Mouse (Mus musculus): Measurements from ENCODE around the gene Adipoq.

Adipoq gene

GRCm38 (mm10) chr16:23146280-23146679 is at the start of gene Adipoq:
Gene Adipoq, plus strand, starts transcription at chr16:23146536.
- 94% methylated on average over 3 of the region's 3 CpGs for WGBS

- WGBS: 79% methylated on average over 1 of the region's 1 CpGs
These were observed 49.5 kb upstream of the Adipoq start for GRCm38 (mm10) chr16:23096886-23097285.

GRCm38 (mm10) chr16:23097290-23098104 is 48.8 kb upstream of the Adipoq start:
- 66% methylated on average over 8 of the region's 8 CpGs for WGBS

- WGBS: 97% methylated on average over 1 of the region's 1 CpGs
These were observed 48.3 kb upstream of the Adipoq start for GRCm38 (mm10) chr16:23098105-23098452.

- WGBS: 14% methylated on average over 12 of the region's 12 CpGs
These were observed 46.7 kb upstream of the Adipoq start for GRCm38 (mm10) chr16:23099632-23100031.

GRCm38 (mm10) chr16:23100099-23100575 is 46.2 kb upstream of the Adipoq start:
- 7% methylated on average over 9 of the region's 9 CpGs for WGBS

GRCm38 (mm10) chr16:23100613-23101012 is 45.7 kb upstream of the Adipoq start:
- 46% methylated on average over 10 of the region's 10 CpGs for WGBS

- WGBS: 28% methylated on average over 15 of the region's 15 CpGs
These were observed 43.8 kb upstream of the Adipoq start for GRCm38 (mm10) chr16:23102340-23103037.

GRCm38 (mm10) chr16:23103038-23103745 is 43.1 kb upstream of the Adipoq start:
- WGBS: 42% methylated on average over 17 of the region's 17 CpGs

GRCm38 (mm10) chr16:23103841-23104240 is 42.5 kb upstream of the Adipoq start:
- WGBS: 72% methylated on average over 2 of the region's 2 CpGs

GRCm38 (mm10) chr16:23106121-23106520 is 40.2 kb upstream of the Adipoq start:
- WGBS: 72% methylated on average over 7 of the region's 7 CpGs

- under 1% methylated on average over 71 of the region's 71 CpGs for WGBS
These were observed 38.9 kb upstream of the Adipoq start, which contains the start of gene Eif4a2 for GRCm38 (mm10) chr16:23107231-23107942. Gene Eif4a2, plus strand, starts transcription at chr16:23107444.

- under 1% methylated on average over 52 of the region's 52 CpGs for WGBS
These were observed 38.2 kb upstream of the Adipoq start for GRCm38 (mm10) chr16:23107946-23108759.

- 3% methylated on average over 5 of the region's 5 CpGs for WGBS
These were observed 37.4 kb upstream of the Adipoq start for GRCm38 (mm10) chr16:23108943-23109342.

- WGBS: 11% methylated on average over 5 of the region's 5 CpGs
These were observed 36.7 kb upstream of the Adipoq start for GRCm38 (mm10) chr16:23109350-23110280.

GRCm38 (mm10) chr16:23112348-23112747 is 34.0 kb upstream of the Adipoq start:
- WGBS: 49% methylated on average over 12 of the region's 12 CpGs

GRCm38 (mm10) chr16:23112861-23113435 is 33.4 kb upstream of the Adipoq start:
- WGBS: 18% methylated on average over 9 of the region's 9 CpGs

- WGBS: 50% methylated on average over 5 of the region's 5 CpGs
These were observed 31.8 kb upstream of the Adipoq start for GRCm38 (mm10) chr16:23114339-23115171.
